Mouse (Mus musculus): ENCODE measurements around the gene Tmem63c. TPM values are rescaled to one million over a fixed set of nuclear protein-coding genes. Genes with fewer than 3 reads are reported as not detected.

Gene Tmem63c
- polyA plus RNA-seq, 1 experiment from 2014 or later = not detected

- Histone ChIP-seq H3K9me3 (no peaks in the 10 kb centered on the region), H3K4me1 (peaks cover 22% of the 10 kb centered on the region), H3K36me3 (no peaks in the 10 kb centered on the region), H3K9ac (no peak overlapping the region), H3K27ac (replicated peaks) (no peak overlapping the region), H3K4me2 (no peak overlapping the region), H3K27me3 (replicated peaks) (peaks cover 100% of the 10 kb centered on the region), H3K4me3 (no peak overlapping the region)
- 34% methylated on average over 16 of the region's 16 CpGs for WGBS
- ATAC-seq (ENCODE audit: extremely low read depth, insufficient number of reproducible peaks, low FRiP score, low TSS enrichment) = no peak
These were observed 32.9 kb upstream of the Tmem63c start for GRCm38 (mm10) chr12:86988227-86988626.

DNA sequence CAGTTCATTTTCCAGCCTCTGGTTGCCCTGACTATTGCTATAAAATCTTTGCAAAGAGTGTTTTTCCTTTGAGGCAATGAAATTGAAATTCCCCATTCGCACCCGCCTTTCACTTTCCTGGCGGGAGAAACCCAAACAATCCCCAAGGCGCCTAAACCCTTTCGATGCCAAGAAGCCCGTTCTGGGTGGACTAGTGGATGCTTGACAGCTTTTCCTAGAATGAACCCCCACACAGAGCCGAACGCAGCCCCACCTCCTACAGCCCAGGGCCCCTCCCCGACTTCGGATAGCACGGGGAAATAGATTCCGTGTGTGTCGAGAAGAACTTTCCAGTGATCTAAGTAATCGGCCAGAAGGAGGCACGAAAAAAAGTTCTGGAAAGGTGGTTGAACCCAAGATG lies 31.8 kb upstream of the Tmem63c start:
- H3K27me3 ChIP-seq (replicated peaks) = peaks cover 99% of the 10 kb centered on the region
- H3K4me3 ChIP-seq = no peak overlapping the region
- ATAC-seq (ENCODE audit: extremely low read depth, insufficient number of reproducible peaks, low FRiP score, low TSS enrichment) = no peak
- peak overlapping the region; percentile 62; the same call in 1 of the 2 replicates for H3K4me2 ChIP-seq
- H3K27ac ChIP-seq (replicated peaks) = no peak overlapping the region
- H3K4me1 ChIP-seq = peaks cover 14% of the 10 kb centered on the region
- no peak overlapping the region for H3K9ac ChIP-seq
- H3K36me3 ChIP-seq = no peaks in the 10 kb centered on the region
- 8% methylated on average over 15 of the region's 15 CpGs for WGBS
- H3K9me3 ChIP-seq = no peaks in the 10 kb centered on the region

- H3K4me2 ChIP-seq = peak within 1 kb of the TSS; percentile 62
- H3K27ac ChIP-seq (replicated peaks) = no peak within 1 kb of the TSS
- no peaks in the 10 kb centered on the region for H3K9me3 ChIP-seq
- no peaks in the 10 kb centered on the region for H3K36me3 ChIP-seq
- peaks cover 94% of the 10 kb centered on the region for H3K27me3 ChIP-seq (replicated peaks)
- WGBS = under 1% methylated on average over 55 of the region's 68 CpGs
- peak within 1 kb of the TSS; percentile 39 for H3K4me3 ChIP-seq
- H3K9ac ChIP-seq = no peak within 1 kb of the TSS
- ATAC-seq (ENCODE audit: extremely low read depth, insufficient number of reproducible peaks, low FRiP score, low TSS enrichment) = no peak
- peaks cover 14% of the 10 kb centered on the region for H3K4me1 ChIP-seq
These were observed 31.0 kb upstream of the Tmem63c start, which contains the start of gene Zdhhc22 for GRCm38 (mm10) chr12:86989890-86990754. Zdhhc22 (minus strand) TSS chr12:86990430.

GRCm38 (mm10) chr12:86990755-86991110 lies 30.4 kb upstream of the Tmem63c start:
- 32% methylated on average over 2 of the region's 2 CpGs for WGBS
- Histone ChIP-seq H3K9ac (no peak overlapping the region), H3K27ac (replicated peaks) (no peak overlapping the region), H3K27me3 (replicated peaks) (peaks cover 88% of the 10 kb centered on the region), H3K36me3 (no peaks in the 10 kb centered on the region), H3K4me3 (no peak overlapping the region), H3K4me2 (no peak overlapping the region), H3K4me1 (peaks cover 14% of the 10 kb centered on the region), H3K9me3 (peaks cover under 1% of the 10 kb centered on the region; the same call in 1 of the 2 replicates)
- no peak for ATAC-seq (ENCODE audit: extremely low read depth, insufficient number of reproducible peaks, low FRiP score, low TSS enrichment)

- WGBS = 32% methylated on average over 4 of the region's 4 CpGs
- Histone ChIP-seq H3K27ac (replicated peaks) (no peak overlapping the region), H3K36me3 (no peaks in the 10 kb centered on the region), H3K27me3 (replicated peaks) (peaks cover 53% of the 10 kb centered on the region), H3K9ac (no peak overlapping the region), H3K4me1 (peaks cover 18% of the 10 kb centered on the region), H3K9me3 (peaks cover 4% of the 10 kb centered on the region; the same call in 1 of the 2 replicates), H3K4me2 (no peak overlapping the region), H3K4me3 (no peak overlapping the region)
- ATAC-seq (ENCODE audit: extremely low read depth, insufficient number of reproducible peaks, low FRiP score, low TSS enrichment) = no peak
These were observed 27.0 kb upstream of the Tmem63c start for GRCm38 (mm10) chr12:86994166-86994565.

DNA sequence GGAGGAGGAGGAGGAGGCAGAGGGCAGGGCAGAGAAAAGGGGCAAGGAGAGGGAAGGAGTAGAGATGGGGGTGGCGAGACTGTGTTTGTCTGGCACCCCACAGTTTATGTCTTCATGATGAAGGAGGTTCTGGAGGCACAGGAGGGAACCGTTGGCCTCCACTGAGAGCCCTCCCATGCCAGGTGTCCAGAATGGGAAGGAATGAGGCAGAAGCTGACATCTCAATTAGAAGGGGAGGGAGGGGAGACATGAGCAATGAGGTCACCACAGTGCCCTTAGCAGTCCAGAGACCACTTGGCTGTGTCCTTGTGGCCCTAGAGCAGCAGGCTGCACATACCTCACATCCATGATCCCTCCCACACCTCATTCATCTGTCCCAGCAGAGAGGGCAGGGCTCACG lies 26.4 kb upstream of the Tmem63c start:
- peaks cover 47% of the 10 kb centered on the region for H3K27me3 ChIP-seq (replicated peaks)
- H3K4me3 ChIP-seq = no peak overlapping the region
- H3K36me3 ChIP-seq = no peaks in the 10 kb centered on the region
- H3K9me3 ChIP-seq = peaks cover 4% of the 10 kb centered on the region; the same call in 1 of the 2 replicates
- no peak overlapping the region for H3K27ac ChIP-seq (replicated peaks)
- no peak for ATAC-seq (ENCODE audit: extremely low read depth, insufficient number of reproducible peaks, low FRiP score, low TSS enrichment)
- no peak overlapping the region for H3K9ac ChIP-seq
- no peak overlapping the region for H3K4me2 ChIP-seq
- H3K4me1 ChIP-seq = peaks cover 18% of the 10 kb centered on the region
- 49% methylated on average over 3 of the region's 3 CpGs for WGBS

DNA sequence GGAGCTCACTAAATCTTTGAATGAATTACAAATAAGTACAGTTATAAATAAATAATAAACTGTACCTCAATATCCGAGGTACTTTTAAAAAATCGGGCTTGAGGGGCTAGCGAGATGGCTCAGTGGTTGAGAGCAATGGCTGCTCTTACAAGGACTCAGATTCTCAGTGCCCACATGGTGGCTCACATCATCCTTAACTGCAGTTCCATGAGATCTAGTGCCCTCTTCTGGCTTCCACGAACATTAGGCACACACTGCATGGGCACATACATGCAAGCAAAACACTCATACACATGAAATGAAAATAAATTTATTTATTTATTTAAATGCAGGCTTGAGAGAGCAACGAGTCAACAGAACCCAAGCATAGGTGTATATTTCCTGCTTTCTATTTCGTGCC lies 25.2 kb upstream of the Tmem63c start:
- Histone ChIP-seq H3K4me2 (no peak overlapping the region), H3K4me1 (peaks cover 18% of the 10 kb centered on the region), H3K36me3 (no peaks in the 10 kb centered on the region), H3K27ac (replicated peaks) (no peak overlapping the region), H3K9ac (no peak overlapping the region), H3K27me3 (replicated peaks) (peaks cover 36% of the 10 kb centered on the region), H3K4me3 (no peak overlapping the region), H3K9me3 (peaks cover 4% of the 10 kb centered on the region; the same call in 1 of the 2 replicates)
- 64% methylated on average over 6 of the region's 6 CpGs for WGBS
- no peak for ATAC-seq (ENCODE audit: extremely low read depth, insufficient number of reproducible peaks, low FRiP score, low TSS enrichment)

DNA sequence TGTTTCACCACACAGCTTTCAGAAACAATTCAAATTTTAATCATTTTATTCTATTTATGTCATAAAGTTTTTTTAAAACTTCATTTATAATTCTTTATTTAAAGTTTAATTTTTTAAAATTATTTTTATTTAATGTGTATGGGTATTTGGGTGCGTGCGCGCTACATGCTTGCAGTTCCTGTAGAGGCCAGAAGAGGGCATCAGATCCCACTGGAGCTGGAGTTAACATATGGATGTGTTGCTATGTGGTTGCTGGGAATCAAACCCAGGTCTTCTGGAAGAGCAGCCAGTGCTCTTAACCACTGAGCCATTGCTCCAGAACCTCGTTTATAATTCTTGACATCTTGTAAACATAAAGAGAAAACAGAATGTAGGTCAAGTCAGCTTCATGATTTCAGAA lies 22.4 kb upstream of the Tmem63c start:
- peaks cover 4% of the 10 kb centered on the region; the same call in 1 of the 2 replicates for H3K9me3 ChIP-seq
- H3K27ac ChIP-seq (replicated peaks) = no peak overlapping the region
- peaks cover 18% of the 10 kb centered on the region for H3K4me1 ChIP-seq
- H3K4me3 ChIP-seq = no peak overlapping the region
- 73% methylated on average over 4 of the region's 4 CpGs for WGBS
- peaks cover 16% of the 10 kb centered on the region for H3K27me3 ChIP-seq (replicated peaks)
- no peak overlapping the region for H3K4me2 ChIP-seq
- no peak overlapping the region for H3K9ac ChIP-seq
- no peaks in the 10 kb centered on the region for H3K36me3 ChIP-seq
- no peak for ATAC-seq (ENCODE audit: extremely low read depth, insufficient number of reproducible peaks, low FRiP score, low TSS enrichment)

DNA sequence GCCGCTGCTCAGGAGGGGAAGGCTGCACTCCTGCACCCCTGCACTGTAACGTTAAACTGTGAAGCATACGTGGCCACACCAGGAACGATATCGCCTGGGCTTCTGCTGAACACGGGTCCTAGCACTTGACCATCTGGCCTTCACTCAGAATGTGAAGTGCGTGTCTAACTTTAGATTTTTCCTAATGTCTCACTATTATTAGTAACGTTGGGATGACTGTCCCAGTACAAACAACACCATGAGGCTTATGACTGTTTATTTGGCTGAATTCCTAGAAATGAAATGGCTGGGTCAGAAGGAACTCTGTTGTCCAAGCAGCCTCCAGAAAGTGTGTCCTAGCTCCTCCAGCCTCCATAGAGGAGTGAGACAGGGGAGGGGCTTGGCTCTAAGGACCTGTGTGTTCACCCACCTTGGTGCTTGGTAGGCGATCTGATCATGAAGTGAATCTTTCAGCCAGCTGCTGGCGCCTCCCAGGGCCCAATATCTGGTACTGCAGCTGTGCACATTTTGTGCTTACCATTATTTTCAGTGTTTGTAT lies 21.8 kb upstream of the Tmem63c start:
- peak overlapping the region; percentile 53; the same call in 1 of the 2 replicates for H3K27ac ChIP-seq (replicated peaks)
- no peak for ATAC-seq (ENCODE audit: extremely low read depth, insufficient number of reproducible peaks, low FRiP score, low TSS enrichment)
- 41% methylated on average over 10 of the region's 10 CpGs for WGBS
- no peak overlapping the region for H3K4me2 ChIP-seq
- H3K9ac ChIP-seq = no peak overlapping the region
- 0 out of 2 replicates have a peak, but pooled peaks cover 11% of the 10 kb centered on the region for H3K27me3 ChIP-seq (replicated peaks)
- no peak overlapping the region for H3K4me3 ChIP-seq
- no peaks in the 10 kb centered on the region for H3K36me3 ChIP-seq
- peaks cover 18% of the 10 kb centered on the region for H3K4me1 ChIP-seq
- peaks cover 4% of the 10 kb centered on the region; the same call in 1 of the 2 replicates for H3K9me3 ChIP-seq

GRCm38 (mm10) chr12:87000151-87000839 lies 20.8 kb upstream of the Tmem63c start:
- Histone ChIP-seq H3K9me3 (peaks cover 4% of the 10 kb centered on the region; the same call in 1 of the 2 replicates), H3K9ac (no peak overlapping the region), H3K4me2 (peak overlapping the region; percentile 34), H3K27ac (replicated peaks) (0 out of 2 replicates have a peak overlapping the region, but pooled peaks have one; percentile 53), H3K4me3 (no peak overlapping the region), H3K4me1 (peaks cover 18% of the 10 kb centered on the region), H3K36me3 (no peaks in the 10 kb centered on the region), H3K27me3 (replicated peaks) (peaks cover 14% of the 10 kb centered on the region; the same call in 1 of the 2 replicates)
- 38% methylated on average over 5 of the region's 5 CpGs for WGBS
- ATAC-seq (ENCODE audit: extremely low read depth, insufficient number of reproducible peaks, low FRiP score, low TSS enrichment) = no peak

DNA sequence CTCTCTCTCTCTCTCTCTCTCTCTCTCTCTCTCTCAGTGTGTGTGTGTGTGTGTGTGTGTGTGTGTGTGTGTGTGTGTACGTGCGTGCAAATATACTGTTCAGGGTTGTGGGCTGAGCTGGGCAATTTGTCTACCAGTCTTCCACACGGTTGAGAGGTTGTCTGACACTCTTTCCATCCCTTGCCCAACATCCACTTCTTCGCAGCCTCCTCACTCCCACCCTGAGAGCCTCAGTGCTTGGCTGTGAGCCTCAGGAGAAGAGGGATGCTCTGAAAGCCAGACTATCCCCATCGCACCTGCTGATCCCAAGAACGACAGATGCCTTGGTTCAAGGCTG lies 20.3 kb upstream of the Tmem63c start:
- H3K27ac ChIP-seq (replicated peaks) = no peak overlapping the region
- no peak overlapping the region for H3K9ac ChIP-seq
- 0 out of 2 replicates have a peak, but pooled peaks have one; percentile 15 for ATAC-seq (ENCODE audit: extremely low read depth, insufficient number of reproducible peaks, low FRiP score, low TSS enrichment)
- H3K4me1 ChIP-seq = peaks cover 18% of the 10 kb centered on the region
- 40% methylated on average over 6 of the region's 6 CpGs for WGBS
- H3K27me3 ChIP-seq (replicated peaks) = peaks cover 20% of the 10 kb centered on the region; the same call in 1 of the 2 replicates
- peaks cover 2% of the 10 kb centered on the region; the same call in 1 of the 2 replicates for H3K9me3 ChIP-seq
- H3K4me3 ChIP-seq = no peak overlapping the region
- H3K36me3 ChIP-seq = no peaks in the 10 kb centered on the region
- no peak overlapping the region for H3K4me2 ChIP-seq
